Mouse (Mus musculus) hematopoietic multipotent progenitor cell, adult 10-12 weeks (in vitro differentiated cells): ENCODE measurements around the gene Etfbkmt. TPM values are rescaled to one million over a fixed set of nuclear protein-coding genes. Genes with fewer than 3 reads are reported as not detected.

Experiments
- polyA plus RNA-seq: library from polyadenylated mRNA; stranded (reverse); fragments of >175 nt; gene quantifications from 2 replicates; pipeline ENCODE4 v1.2.3, GENCODE M21; 2012; ENCODE audit warnings: low replicate concordance

Gene Etfbkmt
- polyA plus RNA-seq, result 0.73 and 0.86 TPM in 2 replicates

DNA sequence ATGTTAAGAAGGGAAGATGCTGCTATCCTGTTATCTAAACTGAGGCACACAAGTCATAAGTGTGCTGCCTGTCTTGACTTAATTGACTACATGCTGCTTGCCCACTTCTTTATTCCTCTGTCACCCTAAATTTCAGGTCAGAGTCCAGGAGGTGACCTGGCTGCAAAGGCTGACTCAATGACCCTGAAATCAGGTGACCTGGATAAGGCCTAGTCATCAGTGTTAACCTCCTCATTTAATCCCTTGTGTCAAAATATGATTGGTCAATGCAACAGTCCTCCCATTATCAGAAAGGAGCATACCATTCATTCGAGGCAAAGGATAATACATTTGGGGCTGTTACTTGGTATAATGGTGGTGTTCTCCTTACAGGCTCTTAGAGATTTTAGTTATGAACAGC, at the start of gene Etfbkmt:
Gene Etfbkmt (plus strand): TSS at position 379 of the 400 bp plus-strand sequence.

DNA sequence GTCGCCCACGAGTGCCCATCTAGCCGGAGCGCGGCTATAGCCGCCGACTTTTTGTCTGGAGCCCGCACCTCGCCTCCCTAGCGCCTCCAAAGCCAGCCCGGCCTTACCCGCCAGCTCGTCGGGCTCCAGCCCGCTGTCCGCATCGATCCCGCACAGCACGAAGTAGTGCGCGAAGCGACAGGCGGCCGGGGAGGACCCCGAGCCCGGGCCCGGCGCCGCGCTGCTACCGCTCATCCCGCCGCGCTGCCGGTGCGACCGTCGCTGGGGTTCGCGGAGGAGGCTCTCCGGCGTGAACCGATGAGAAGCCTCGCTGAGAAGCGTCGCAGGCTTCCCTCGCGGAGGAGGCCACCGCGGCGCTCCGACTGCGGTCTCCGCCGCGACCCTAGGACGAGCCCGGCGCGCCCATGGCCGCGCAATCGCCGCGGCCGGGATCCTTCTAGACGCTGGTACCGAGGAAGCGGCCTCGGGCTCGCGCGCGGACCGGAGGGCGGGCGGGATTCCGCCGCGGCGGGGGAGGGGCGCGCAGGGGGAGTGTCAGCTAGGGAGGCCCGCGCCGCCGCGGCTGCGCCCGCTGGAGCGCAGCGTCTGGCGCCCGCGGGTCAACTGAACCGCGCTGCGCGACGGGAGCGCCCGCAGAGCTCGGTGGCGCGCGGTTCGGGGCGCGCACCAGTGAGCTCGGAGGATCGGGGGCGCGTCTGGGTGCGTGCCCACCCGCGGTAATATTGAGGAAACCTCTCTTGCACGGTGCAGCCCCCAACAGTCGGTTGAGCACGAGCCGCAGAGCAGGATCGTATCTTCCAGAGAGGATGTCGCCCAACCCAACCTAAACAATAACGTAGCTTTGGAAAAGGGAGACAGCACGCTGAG, 38.3 kb upstream of the Etfbkmt start, which contains the start of gene Dennd5b:
Gene Dennd5b (minus strand): TSS at position 605 of the 867 bp plus-strand sequence.

DNA sequence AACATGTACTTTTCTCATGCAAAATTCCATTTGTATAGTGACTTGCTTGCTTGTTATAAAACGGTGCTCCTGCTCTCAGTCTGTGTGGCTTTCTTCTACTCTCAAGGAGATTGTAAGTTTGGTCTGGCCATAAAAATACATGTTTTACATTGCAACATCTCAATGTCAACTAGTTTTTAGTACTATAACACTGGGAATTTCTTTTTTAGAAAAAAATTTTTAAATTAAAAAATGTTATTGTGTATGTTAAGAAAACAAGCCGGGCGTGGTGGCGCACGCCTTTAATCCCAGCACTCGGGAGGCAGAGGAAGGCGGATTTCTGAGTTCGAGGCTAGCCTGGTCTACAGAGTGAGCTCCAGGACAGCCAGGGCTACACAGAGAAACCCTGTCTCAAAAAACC, 9.8 kb upstream of the Etfbkmt start, which contains the start of gene Gm10203:
Gene Gm10203 (plus strand): TSS at position 301 of the 400 bp plus-strand sequence.

DNA sequence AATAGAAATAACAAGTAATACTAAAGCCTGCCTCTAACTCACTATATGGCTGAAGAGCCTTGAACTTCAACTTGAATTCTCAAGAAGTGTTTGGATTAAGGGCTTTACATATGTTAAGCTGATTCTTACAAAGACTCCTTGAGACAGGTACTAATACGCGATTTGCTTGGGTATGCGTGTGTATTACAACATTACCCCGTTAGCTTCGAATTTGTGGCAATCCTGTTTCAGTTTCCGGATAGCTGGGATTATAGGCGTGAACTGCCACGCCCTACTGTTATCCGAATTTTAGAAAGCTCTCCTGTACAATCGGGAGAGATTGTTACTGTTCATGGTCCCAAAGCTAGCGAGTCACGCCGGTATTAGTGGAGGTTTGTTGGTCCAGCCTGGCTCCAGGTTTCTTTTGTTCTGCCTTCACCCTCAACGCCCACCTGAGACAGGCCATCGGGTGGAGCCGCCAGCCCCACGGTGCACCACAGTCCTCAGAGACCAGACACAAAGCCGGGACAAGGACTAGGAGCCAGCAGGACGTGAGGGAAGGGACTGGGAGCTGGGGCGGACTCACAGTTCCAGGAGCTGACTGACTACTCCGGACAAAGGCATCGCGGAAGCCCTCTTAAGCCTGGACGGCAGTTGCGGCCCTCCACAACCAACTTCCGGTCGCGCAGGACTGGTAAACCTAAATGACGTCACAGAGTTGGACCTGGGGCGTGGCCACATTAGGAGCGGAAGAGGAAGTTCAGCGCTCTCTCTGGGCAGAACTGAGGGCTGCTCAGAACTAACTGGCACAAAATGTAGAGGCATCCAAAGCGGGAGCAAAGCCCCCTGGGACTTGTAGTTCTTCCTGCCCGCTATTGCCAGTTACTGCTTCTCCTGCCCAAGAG, 48.6 kb downstream of the Etfbkmt start, which contains the start of gene Amn1:
Gene Amn1 (minus strand): TSS at position 672 of the 884 bp plus-strand sequence.

Other genes with a start within 250 kb of the Etfbkmt start
- 1.0 and 1.9 TPM in 2 replicates for gene Caprin2, start 243.6 kb upstream of the Etfbkmt start, polyA plus RNA-seq
- 2.7 and 27.9 TPM in 2 replicates for gene Sinhcaf, start 193.4 kb upstream of the Etfbkmt start, polyA plus RNA-seq
- gene Dennd5b, start 38.2 kb upstream of the Etfbkmt start, polyA plus RNA-seq, result 7.6 and 16.0 TPM in 2 replicates
- gene Gm10203, start 9.7 kb upstream of the Etfbkmt start, polyA plus RNA-seq, result not detected in 2 replicates
- gene Amn1, start 48.9 kb downstream of the Etfbkmt start, polyA plus RNA-seq, result 2.6 and 9.4 TPM in 2 replicates
- 22.3 and 23.3 TPM in 2 replicates for gene Resf1, start 169.6 kb downstream of the Etfbkmt start, polyA plus RNA-seq